Mouse (Mus musculus) forebrain, embryonic 13.5 days (tissue): ENCODE data around the gene Ube2u. TPM values are rescaled to one million over a fixed set of nuclear protein-coding genes. Genes with fewer than 3 reads are reported as not detected.
"Not testable (repeated sequence)": the region's sequence is repeated elsewhere in the genome, so short reads cannot be mapped to it uniquely, and the experiment has no call there.

ENCODE experiments used
- ATAC-seq: fragments of 200-750 bp; cut with Nextera tagmentation; 2 replicates; pipeline ENCODE4 v1.8.0; 2017
- H3K27ac ChIP-seq: fragments of 300-500 bp; sonication (generic); 2 replicates; pipeline ENCODE4 v1.5.1; 2015; ENCODE audit warnings: inconsistent platforms, mild to moderate bottlenecking, moderate library complexity
- H3K27me3 ChIP-seq: fragments of 300-500 bp; sonication (generic); 2 replicates; pipeline ENCODE4 v1.6.1; 2015; ENCODE audit warnings: mild to moderate bottlenecking, inconsistent platforms
- H3K36me3 ChIP-seq: fragments of 300-500 bp; sonication (generic); 2 replicates; pipeline ENCODE4 v1.6.1; 2015; ENCODE audit warnings: mild to moderate bottlenecking, inconsistent platforms; ENCODE audit not compliant: poor library complexity, severe bottlenecking
- H3K4me1 ChIP-seq: fragments of 300-500 bp; sonication (generic); 2 replicates; pipeline ENCODE4 v1.6.1; 2015; ENCODE audit warnings: inconsistent platforms
- H3K4me2 ChIP-seq: fragments of 300-500 bp; sonication (generic); 2 replicates; pipeline ENCODE4 v1.6.1; 2015; ENCODE audit warnings: inconsistent platforms, mild to moderate bottlenecking, moderate library complexity
- H3K4me3 ChIP-seq: fragments of 300-500 bp; sonication (generic); 2 replicates; pipeline ENCODE4 v1.5.1; 2015; ENCODE audit warnings: mild to moderate bottlenecking, inconsistent platforms
- H3K9ac ChIP-seq: fragments of 300-500 bp; sonication (generic); 2 replicates; pipeline ENCODE4 v1.6.1; 2015; ENCODE audit warnings: mild to moderate bottlenecking, inconsistent platforms
- H3K9me3 ChIP-seq: fragments of 300-500 bp; sonication (generic); replicated peaks from 2 replicates; pipeline ENCODE4 v1.6.1; 2016; ENCODE audit warnings: inconsistent platforms
- WGBS: fragments of 180-500 bp; shearing (Covaris S2); methylation state at CpG from one replicate; pipeline ENCODE4 v1.1.7; 2015; 5-methylcytosine and 5-hydroxymethylcytosine counted together
- polyA plus RNA-seq: library from polyadenylated mRNA; unstranded; fragments of >200 nt; fragmentation: Nextera tagmentation; extraction: Ambion mirVana; gene quantifications from 2 replicates; pipeline ENCODE4 v1.2.1, GENCODE M21; 2015

Gene Ube2u
- polyA plus RNA-seq = 0.56 and 0.71 TPM in 2 replicates

GRCm38 (mm10) chr4:100478592-100479321 is at the start of gene Ube2u:
TSS of gene Ube2u (plus strand) at chr4:100478849.
- no peaks in the 10 kb centered on the region for H3K9me3 ChIP-seq
- WGBS = 24% methylated on average over 15 of the region's 15 CpGs
- peaks cover 9% of the 10 kb centered on the region for H3K4me1 ChIP-seq
- no peaks in the 10 kb centered on the region for H3K27me3 ChIP-seq
- peak; percentile 97 for ATAC-seq
- H3K9ac ChIP-seq = 0 out of 2 replicates have a peak within 1 kb of the TSS, but pooled peaks have one; percentile 10
- H3K4me3 ChIP-seq = peak within 1 kb of the TSS; percentile 37
- no peaks in the 10 kb centered on the region for H3K36me3 ChIP-seq
- peak within 1 kb of the TSS; percentile 57 for H3K4me2 ChIP-seq
- H3K27ac ChIP-seq = no peak within 1 kb of the TSS

- Histone ChIP-seq H3K36me3 (no peaks in the 10 kb centered on the region), H3K9me3 (no peaks in the 10 kb centered on the region), H3K9ac (no peak overlapping the region), H3K27me3 (no peaks in the 10 kb centered on the region), H3K4me2 (no peak overlapping the region), H3K4me3 (no peak overlapping the region), H3K27ac (no peak overlapping the region), H3K4me1 (no peaks in the 10 kb centered on the region; the same call in 1 of the 2 replicates)
- ATAC-seq = no peak
- WGBS = 91% methylated on average over 2 of the region's 2 CpGs
These were observed 49.2 kb upstream of the Ube2u start for GRCm38 (mm10) chr4:100429371-100429900.

GRCm38 (mm10) chr4:100435281-100436168 is 43.1 kb upstream of the Ube2u start:
- H3K27me3 ChIP-seq = no peaks in the 10 kb centered on the region
- H3K36me3 ChIP-seq = no peaks in the 10 kb centered on the region
- no peak overlapping the region for H3K4me2 ChIP-seq
- ATAC-seq = no peak
- 80% methylated on average over 8 of the region's 8 CpGs for WGBS
- no peak overlapping the region for H3K4me3 ChIP-seq
- H3K9me3 ChIP-seq = no peaks in the 10 kb centered on the region
- H3K27ac ChIP-seq = no peak overlapping the region
- no peak overlapping the region for H3K9ac ChIP-seq
- H3K4me1 ChIP-seq = no peaks in the 10 kb centered on the region

GRCm38 (mm10) chr4:100436169-100436547 is 42.5 kb upstream of the Ube2u start:
- Histone ChIP-seq H3K4me3 (no peak overlapping the region), H3K4me2 (no peak overlapping the region), H3K36me3 (no peaks in the 10 kb centered on the region), H3K27me3 (no peaks in the 10 kb centered on the region), H3K4me1 (no peaks in the 10 kb centered on the region), H3K27ac (no peak overlapping the region), H3K9me3 (no peaks in the 10 kb centered on the region), H3K9ac (no peak overlapping the region)
- WGBS = 88% methylated on average over 4 of the region's 4 CpGs
- no peak for ATAC-seq

- Histone ChIP-seq H3K27ac (no peak overlapping the region), H3K4me3 (no peak overlapping the region), H3K4me2 (no peak overlapping the region), H3K4me1 (no peaks in the 10 kb centered on the region), H3K9me3 (no peaks in the 10 kb centered on the region), H3K36me3 (no peaks in the 10 kb centered on the region), H3K9ac (no peak overlapping the region), H3K27me3 (no peaks in the 10 kb centered on the region)
- WGBS = 81% methylated on average over 3 of the region's 3 CpGs
- no peak for ATAC-seq
These were observed 31.8 kb upstream of the Ube2u start for GRCm38 (mm10) chr4:100446897-100447296.

GRCm38 (mm10) chr4:100462493-100463120 is 16.0 kb upstream of the Ube2u start:
- no peak for ATAC-seq
- Histone ChIP-seq H3K4me2 (no peak overlapping the region), H3K36me3 (no peaks in the 10 kb centered on the region), H3K27me3 (no peaks in the 10 kb centered on the region), H3K9ac (no peak overlapping the region), H3K4me3 (no peak overlapping the region), H3K27ac (no peak overlapping the region), H3K9me3 (no peaks in the 10 kb centered on the region), H3K4me1 (no peaks in the 10 kb centered on the region)
- 56% methylated on average over 9 of the region's 9 CpGs for WGBS

- no peak overlapping the region for H3K27ac ChIP-seq
- H3K4me1 ChIP-seq = no peaks in the 10 kb centered on the region
- no peak overlapping the region for H3K4me2 ChIP-seq
- 88% methylated on average over 3 of the region's 3 CpGs for WGBS
- H3K4me3 ChIP-seq = no peak overlapping the region
- H3K9ac ChIP-seq = no peak overlapping the region
- no peak for ATAC-seq
- H3K27me3 ChIP-seq = no peaks in the 10 kb centered on the region
- H3K36me3 ChIP-seq = no peaks in the 10 kb centered on the region
- no peaks in the 10 kb centered on the region for H3K9me3 ChIP-seq
These were observed 9.8 kb downstream of the Ube2u start for GRCm38 (mm10) chr4:100488447-100488846.

- WGBS = 93% methylated on average over 3 of the region's 3 CpGs
- no peak overlapping the region for H3K27ac ChIP-seq
- H3K4me3 ChIP-seq = no peak overlapping the region
- no peaks in the 10 kb centered on the region for H3K27me3 ChIP-seq
- no peaks in the 10 kb centered on the region for H3K4me1 ChIP-seq
- H3K9me3 ChIP-seq = no peaks in the 10 kb centered on the region
- no peak overlapping the region for H3K9ac ChIP-seq
- H3K36me3 ChIP-seq = no peaks in the 10 kb centered on the region
- no peak for ATAC-seq
- no peak overlapping the region for H3K4me2 ChIP-seq
These were observed 16.5 kb downstream of the Ube2u start for GRCm38 (mm10) chr4:100495176-100495575.

- Histone ChIP-seq H3K4me3 (no peak overlapping the region), H3K27me3 (no peaks in the 10 kb centered on the region), H3K4me1 (no peaks in the 10 kb centered on the region), H3K4me2 (no peak overlapping the region), H3K9ac (no peak overlapping the region), H3K36me3 (no peaks in the 10 kb centered on the region), H3K9me3 (no peaks in the 10 kb centered on the region), H3K27ac (no peak overlapping the region)
- ATAC-seq = no peak
- WGBS = 92% methylated on average over 1 of the region's 1 CpGs
These were observed 17.9 kb downstream of the Ube2u start for GRCm38 (mm10) chr4:100496521-100496920.

GRCm38 (mm10) chr4:100498192-100498591 is 19.5 kb downstream of the Ube2u start:
- Histone ChIP-seq H3K4me2 (no peak overlapping the region), H3K9ac (no peak overlapping the region), H3K4me1 (no peaks in the 10 kb centered on the region), H3K27me3 (no peaks in the 10 kb centered on the region), H3K9me3 (no peaks in the 10 kb centered on the region), H3K36me3 (no peaks in the 10 kb centered on the region), H3K27ac (no peak overlapping the region), H3K4me3 (no peak overlapping the region)
- WGBS = 54% methylated on average over 6 of the region's 6 CpGs
- no peak for ATAC-seq

- H3K4me2 ChIP-seq, H3K4me3 ChIP-seq, H3K9ac ChIP-seq, H3K9me3 ChIP-seq, H3K4me1 ChIP-seq, H3K27me3 ChIP-seq, H3K27ac ChIP-seq, H3K36me3 ChIP-seq, ATAC-seq: not testable (repeated sequence)
- WGBS = 92% methylated on average over 7 of the region's 7 CpGs
These were observed 20.5 kb downstream of the Ube2u start for GRCm38 (mm10) chr4:100499037-100499601.
